Mouse (Mus musculus) intestine, embryonic 14.5 days (tissue): ENCODE measurements around the gene Nuak1. TPM values are rescaled to one million over a fixed set of nuclear protein-coding genes. Genes with fewer than 3 reads are reported as not detected.

Experiments used
- ATAC-seq: fragments of 200-750 bp; cut with Nextera tagmentation; replicated peaks from 2 replicates; pipeline ENCODE4 v1.8.0; 2017; ENCODE audit warnings: low read depth, moderate number of reproducible peaks, moderate TSS enrichment, moderate library complexity; ENCODE audit not compliant: low FRiP score, low TSS enrichment
- DNase-seq: peaks from one replicate; pipeline ENCODE4 v3.0.0-alpha.2; 2018; ENCODE audit warnings: low spot score
- H3K27ac ChIP-seq: fragments of 300-500 bp; sonication (generic); 2 replicates; pipeline ENCODE4 v1.5.1; 2014; ENCODE audit warnings: low read depth, mild to moderate bottlenecking, control low read depth
- H3K27me3 ChIP-seq: fragments of 300-500 bp; sonication (generic); replicated peaks from 2 replicates; pipeline ENCODE4 v1.6.1; 2014; ENCODE audit warnings: low read length, control low read depth; ENCODE audit not compliant: control insufficient read depth, insufficient read depth
- H3K36me3 ChIP-seq: fragments of 300-500 bp; sonication (generic); 2 replicates; pipeline ENCODE4 v1.6.1; 2014; ENCODE audit warnings: low read length, control low read depth; ENCODE audit not compliant: control insufficient read depth, insufficient read depth
- H3K4me1 ChIP-seq: fragments of 300-500 bp; sonication (generic); replicated peaks from 2 replicates; pipeline ENCODE4 v1.6.1; 2014; ENCODE audit warnings: low read length, control low read depth, mixed read lengths; ENCODE audit not compliant: control insufficient read depth, insufficient read depth
- H3K4me2 ChIP-seq: fragments of 300-500 bp; sonication (generic); 2 replicates; pipeline ENCODE4 v1.6.1; 2014; ENCODE audit warnings: low read length
- H3K4me3 ChIP-seq: fragments of 300-500 bp; sonication (generic); 2 replicates; pipeline ENCODE4 v1.5.1; 2014; ENCODE audit warnings: low read depth, low read length, control low read depth, mixed read lengths
- H3K9ac ChIP-seq: fragments of 300-500 bp; sonication (generic); 2 replicates; pipeline ENCODE4 v1.6.1; 2014; ENCODE audit warnings: mild to moderate bottlenecking, low read length
- H3K9me3 ChIP-seq: fragments of 300-500 bp; sonication (generic); 2 replicates; pipeline ENCODE4 v1.6.1; 2016; ENCODE audit warnings: low read length, control low read depth; ENCODE audit not compliant: control insufficient read depth
- WGBS: fragments of 180-500 bp; shearing (Covaris S2); extraction: QIAGEN DNeasy Blood & Tissue Kit; methylation state at CpG from one replicate; pipeline ENCODE4 v1.1.7; 2014; 5-methylcytosine and 5-hydroxymethylcytosine counted together
- polyA plus RNA-seq: library from polyadenylated mRNA; unstranded; fragments of >200 nt; fragmentation: Nextera tagmentation; extraction: Ambion mirVana; gene quantifications from 2 replicates; pipeline ENCODE4 v1.2.1, GENCODE M21; 2014

Gene Nuak1
- polyA plus RNA-seq, 1 experiment from 2014 or later = 0.93 TPM

DNA sequence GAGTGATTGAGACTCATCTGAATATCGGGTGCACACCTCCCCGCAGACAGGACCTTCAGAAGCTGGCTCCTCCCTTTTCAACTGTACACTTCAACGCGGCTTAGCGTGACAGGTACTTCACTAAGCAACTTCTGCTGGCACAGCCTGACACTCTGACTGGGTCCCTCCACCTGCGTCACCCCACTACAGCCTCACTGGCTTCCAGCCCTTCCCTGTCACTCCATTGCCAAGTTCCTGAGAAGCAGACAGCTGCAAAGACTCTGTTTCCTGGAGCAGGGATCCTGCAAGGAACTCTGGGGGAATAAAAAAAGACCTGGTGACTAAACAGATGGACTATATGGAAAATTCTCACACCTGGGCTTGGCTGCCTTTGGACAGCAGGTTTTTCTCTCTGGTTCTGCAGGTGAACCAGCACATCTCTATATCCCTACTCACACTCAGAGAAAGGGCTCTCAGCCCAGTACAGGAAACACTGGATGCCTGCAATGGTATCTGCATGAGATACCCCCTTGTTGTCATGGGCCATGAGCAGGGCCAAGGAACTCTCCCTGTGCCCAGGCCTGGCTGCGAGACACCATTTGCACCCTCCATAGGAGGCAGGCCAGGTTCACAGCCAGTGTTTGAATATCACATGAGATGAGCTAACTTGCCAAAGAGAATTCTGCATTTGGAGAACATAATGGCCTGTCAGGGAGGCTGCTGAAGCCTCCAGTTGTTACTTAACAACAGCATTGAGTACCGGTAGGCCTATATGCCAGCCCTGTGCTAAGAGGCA lies 44.3 kb downstream of the Nuak1 start:
- Histone ChIP-seq H3K36me3 (no peaks in the 10 kb centered on the region), H3K4me3 (no peak overlapping the region), H3K9me3 (no peaks in the 10 kb centered on the region), H3K4me1 (peaks cover 40% of the 10 kb centered on the region), H3K9ac (no peak overlapping the region), H3K4me2 (no peak overlapping the region), H3K27me3 (no peaks in the 10 kb centered on the region), H3K27ac (peak overlapping the region; percentile 33; the same call in 1 of the 2 replicates)
- ATAC-seq (no peak), DNase-seq (no peak)
- WGBS = 77% methylated on average over 8 of the region's 8 CpGs

DNA sequence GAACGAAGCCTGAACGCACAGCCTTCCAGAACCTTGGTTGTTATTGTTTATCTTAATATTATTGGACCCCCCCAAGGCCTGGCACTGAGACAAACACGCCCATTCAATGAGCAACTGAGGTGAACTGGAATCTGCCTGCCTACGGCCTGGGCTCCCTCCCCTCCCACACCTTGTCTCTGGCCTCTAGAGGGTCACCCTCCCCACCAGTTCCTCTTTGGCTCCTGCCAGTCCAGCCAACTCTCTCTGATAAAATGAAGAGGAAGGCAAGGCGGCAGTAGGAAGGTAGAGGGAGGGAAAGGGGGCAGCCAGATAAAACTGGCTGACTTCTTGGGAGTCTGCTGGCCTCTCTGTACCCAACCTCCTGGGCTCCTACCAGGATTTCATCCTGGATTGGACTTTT lies 45.1 kb downstream of the Nuak1 start:
- no peak overlapping the region for H3K4me2 ChIP-seq
- DNase-seq (no peak), ATAC-seq (no peak)
- H3K36me3 ChIP-seq = no peaks in the 10 kb centered on the region
- no peak overlapping the region for H3K4me3 ChIP-seq
- no peaks in the 10 kb centered on the region for H3K9me3 ChIP-seq
- 84% methylated on average over 5 of the region's 5 CpGs for WGBS
- H3K27me3 ChIP-seq = no peaks in the 10 kb centered on the region
- no peak overlapping the region for H3K27ac ChIP-seq
- peaks cover 40% of the 10 kb centered on the region for H3K4me1 ChIP-seq
- H3K9ac ChIP-seq = no peak overlapping the region

DNA sequence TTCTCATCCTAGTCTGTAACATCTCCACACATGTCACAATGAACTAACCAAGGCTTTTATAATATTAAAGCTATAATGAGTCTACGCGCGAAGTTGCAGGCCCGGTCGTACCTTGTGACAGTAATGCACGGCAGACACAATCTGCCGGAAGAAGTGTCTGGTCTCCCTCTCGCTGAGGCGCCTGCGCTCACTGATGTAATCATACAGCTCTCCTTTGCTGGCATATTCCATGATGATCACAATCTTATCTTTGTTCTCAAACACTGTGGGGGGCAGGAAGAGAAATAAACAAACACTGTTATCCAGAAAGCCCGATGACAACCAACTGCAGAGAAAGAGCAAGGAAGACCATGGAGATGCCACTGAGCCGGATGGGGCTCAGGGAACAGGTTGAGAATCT lies 46.5 kb downstream of the Nuak1 start:
- WGBS = 42% methylated on average over 12 of the region's 12 CpGs

DNA sequence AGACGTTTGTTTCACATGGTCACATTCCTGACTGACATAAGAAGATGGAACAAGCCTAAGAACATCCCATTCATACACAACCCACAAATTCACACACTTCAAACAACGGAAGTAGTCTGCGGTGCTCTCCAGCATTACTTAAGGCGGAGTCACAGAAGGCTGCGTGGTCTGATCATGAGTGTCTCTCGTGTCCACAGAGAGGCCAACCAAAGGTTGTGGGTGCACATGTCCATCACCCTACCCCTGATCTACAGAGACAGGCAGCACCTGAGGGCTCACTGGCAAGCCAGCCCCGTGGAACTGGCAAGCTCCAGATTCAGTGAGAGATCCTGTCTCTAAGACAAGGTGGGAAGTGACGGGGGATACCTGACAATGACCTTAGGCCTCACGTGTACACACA lies 47.0 kb downstream of the Nuak1 start:
- peak; percentile 21; the same call in 1 of the 2 replicates for ATAC-seq
- 44% methylated on average over 9 of the region's 9 CpGs for WGBS
- no peaks in the 10 kb centered on the region for H3K27me3 ChIP-seq
- no peak overlapping the region for H3K27ac ChIP-seq
- no peak overlapping the region for H3K4me2 ChIP-seq
- no peaks in the 10 kb centered on the region for H3K36me3 ChIP-seq
- no peak overlapping the region for H3K9ac ChIP-seq
- H3K4me3 ChIP-seq = no peak overlapping the region
- no peak for DNase-seq
- peaks cover 47% of the 10 kb centered on the region for H3K4me1 ChIP-seq
- no peaks in the 10 kb centered on the region for H3K9me3 ChIP-seq

More for the DNA sequence above, 46.5 kb downstream of the Nuak1 start:
- H3K9ac ChIP-seq = no peak overlapping the region
- H3K9me3 ChIP-seq = no peaks in the 10 kb centered on the region
- no peak for DNase-seq
- peaks cover 43% of the 10 kb centered on the region for H3K4me1 ChIP-seq
- ATAC-seq = 0 out of 2 replicates have a peak, but pooled peaks have one; percentile 12
- H3K27me3 ChIP-seq = no peaks in the 10 kb centered on the region
- no peak overlapping the region for H3K4me3 ChIP-seq
- H3K4me2 ChIP-seq = no peak overlapping the region
- no peaks in the 10 kb centered on the region for H3K36me3 ChIP-seq
- no peak overlapping the region for H3K27ac ChIP-seq

DNA sequence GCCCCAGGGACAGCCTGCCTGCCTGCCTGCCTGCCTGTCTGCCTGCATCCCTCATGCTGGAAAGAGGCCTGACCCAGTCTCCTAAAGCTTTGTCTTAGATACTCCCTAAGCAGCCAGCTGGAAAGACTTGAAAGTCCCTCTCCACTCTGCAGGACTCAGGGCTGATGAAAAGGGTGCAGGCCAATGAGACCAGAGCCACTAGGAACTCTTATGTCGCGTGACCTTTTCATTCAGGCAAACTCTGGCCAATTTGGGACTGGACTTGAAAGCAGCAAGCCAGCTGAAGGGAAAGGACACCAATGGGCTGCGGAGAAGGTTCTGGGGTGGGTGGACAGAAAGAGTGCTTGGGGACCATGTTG lies 47.7 kb downstream of the Nuak1 start:
- DNase-seq (no peak), ATAC-seq (no peak)
- no peaks in the 10 kb centered on the region for H3K36me3 ChIP-seq
- peak overlapping the region; percentile 27; the same call in 1 of the 2 replicates for H3K27ac ChIP-seq
- 78% methylated on average over 3 of the region's 3 CpGs for WGBS
- peaks cover 52% of the 10 kb centered on the region for H3K4me1 ChIP-seq
- H3K9ac ChIP-seq = no peak overlapping the region
- H3K9me3 ChIP-seq = no peaks in the 10 kb centered on the region
- H3K4me2 ChIP-seq = no peak overlapping the region
- no peaks in the 10 kb centered on the region for H3K27me3 ChIP-seq
- no peak overlapping the region for H3K4me3 ChIP-seq

DNA sequence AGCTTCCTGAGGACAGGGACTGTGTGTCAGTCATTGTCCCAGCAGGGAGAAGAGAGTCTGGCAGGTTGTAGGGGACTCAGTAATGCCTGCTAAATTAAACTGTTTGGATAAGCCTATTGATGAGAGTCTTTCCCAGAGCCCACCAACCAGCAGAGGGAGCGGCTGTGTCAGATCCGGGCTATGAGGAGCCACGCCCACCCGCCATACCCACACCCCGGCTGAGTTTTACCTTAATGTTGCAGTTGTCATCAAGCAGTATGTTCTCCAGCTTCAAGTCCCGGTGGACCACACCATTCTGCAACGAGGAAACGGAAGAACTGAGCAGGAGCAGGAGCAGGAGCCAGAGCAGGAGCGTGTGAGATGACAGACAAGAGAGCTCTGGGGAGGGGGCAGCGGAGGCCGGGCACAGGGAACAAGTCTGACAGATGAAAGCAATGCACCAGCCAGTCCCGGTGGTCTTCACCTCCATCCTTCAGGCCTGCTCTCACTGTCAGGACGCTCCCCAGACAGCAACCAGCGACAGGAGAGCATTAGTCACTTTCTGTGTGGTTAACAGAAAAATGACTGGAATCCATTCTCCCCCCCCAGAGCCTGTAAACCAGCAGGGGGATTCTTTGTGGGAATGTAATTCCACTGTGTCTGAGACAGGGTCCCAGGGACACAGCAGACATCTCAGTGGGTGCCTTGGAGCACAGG lies 48.2 kb downstream of the Nuak1 start:
- Histone ChIP-seq H3K9me3 (no peaks in the 10 kb centered on the region), H3K27me3 (no peaks in the 10 kb centered on the region), H3K27ac (peak overlapping the region; percentile 27; the same call in 1 of the 2 replicates), H3K36me3 (no peaks in the 10 kb centered on the region), H3K4me1 (peaks cover 48% of the 10 kb centered on the region), H3K9ac (no peak overlapping the region), H3K4me3 (no peak overlapping the region), H3K4me2 (peak overlapping the region; percentile 3; the same call in 1 of the 2 replicates)
- DNase-seq (no peak), ATAC-seq (no peak)
- 15% methylated on average over 14 of the region's 14 CpGs for WGBS

DNA sequence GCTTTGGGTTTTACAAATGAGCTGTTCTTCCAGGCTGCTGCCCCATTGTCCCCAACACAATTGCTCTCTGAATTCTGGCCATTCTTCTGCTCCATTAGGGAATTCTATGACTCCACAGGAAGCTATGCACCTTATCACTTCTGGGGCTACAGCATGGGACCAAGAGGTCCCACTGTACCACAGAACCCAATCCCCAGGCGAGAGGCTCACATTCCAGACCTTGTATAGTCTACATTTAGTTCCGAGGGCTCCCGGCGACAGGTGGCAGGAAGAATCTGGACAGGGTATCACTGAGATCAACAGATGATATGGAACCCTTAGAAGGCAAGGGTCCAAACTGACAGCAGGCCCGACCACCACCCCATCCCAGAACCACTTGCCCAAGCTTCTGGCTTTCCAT lies 50.7 kb downstream of the Nuak1 start:
- H3K9ac ChIP-seq = no peak overlapping the region
- DNase-seq = no peak
- H3K36me3 ChIP-seq = no peaks in the 10 kb centered on the region
- no peaks in the 10 kb centered on the region for H3K9me3 ChIP-seq
- H3K4me3 ChIP-seq = no peak overlapping the region
- no peak overlapping the region for H3K4me2 ChIP-seq
- H3K4me1 ChIP-seq = peaks cover 39% of the 10 kb centered on the region
- WGBS = 68% methylated on average over 5 of the region's 5 CpGs
- no peak for ATAC-seq
- no peaks in the 10 kb centered on the region for H3K27me3 ChIP-seq
- no peak overlapping the region for H3K27ac ChIP-seq

DNA sequence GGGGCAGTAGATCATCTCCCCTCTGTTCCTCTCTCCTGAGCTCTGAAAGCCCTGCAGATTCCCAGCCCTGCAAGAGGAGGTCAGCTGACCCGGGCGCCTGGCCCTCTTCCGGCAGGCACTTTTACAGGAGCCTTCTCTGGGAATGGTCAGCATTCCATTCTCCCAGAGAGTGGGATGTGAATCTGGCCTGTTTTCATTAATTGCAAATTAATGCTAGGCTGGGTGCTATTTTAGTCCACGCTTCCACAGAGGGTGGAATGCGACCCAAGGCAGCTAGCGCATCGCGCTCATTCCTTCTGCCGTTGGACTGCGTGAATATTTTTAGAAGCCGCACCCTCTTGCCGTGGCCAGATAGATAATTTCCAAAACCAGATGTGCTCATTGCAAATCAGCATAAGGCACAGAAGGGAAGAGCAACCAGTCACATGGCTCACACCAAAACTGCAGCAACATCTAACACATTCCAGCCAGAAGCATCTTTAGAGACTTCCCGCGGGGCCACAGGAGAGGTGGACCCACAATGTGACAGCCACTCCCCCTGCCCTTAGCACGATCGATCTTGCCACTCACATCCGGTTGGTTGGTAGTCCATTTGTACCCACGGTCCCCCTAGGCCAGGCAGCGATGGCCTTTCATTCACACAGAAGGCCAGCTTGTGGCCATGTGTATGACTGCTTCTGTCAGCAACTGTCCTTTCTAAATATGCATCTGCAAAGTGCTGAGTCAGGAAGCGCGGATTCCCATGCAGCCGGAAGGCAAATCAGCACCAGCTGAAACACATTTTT lies 51.8 kb downstream of the Nuak1 start:
- H3K27ac ChIP-seq = 0 out of 2 replicates have a peak overlapping the region, but pooled peaks have one; percentile 22
- H3K4me3 ChIP-seq = no peak overlapping the region
- no peak for DNase-seq
- no peaks in the 10 kb centered on the region for H3K9me3 ChIP-seq
- peaks cover 34% of the 10 kb centered on the region for H3K4me1 ChIP-seq
- WGBS = 32% methylated on average over 22 of the region's 22 CpGs
- H3K4me2 ChIP-seq = peak overlapping the region; percentile 3; the same call in 1 of the 2 replicates
- no peak overlapping the region for H3K9ac ChIP-seq
- H3K36me3 ChIP-seq = no peaks in the 10 kb centered on the region
- H3K27me3 ChIP-seq = no peaks in the 10 kb centered on the region
- ATAC-seq = 0 out of 2 replicates have a peak, but pooled peaks have one; percentile 23
